Mouse (Mus musculus): Measurements from ENCODE around the gene Gpr179. TPM values are rescaled to one million over a fixed set of nuclear protein-coding genes. Genes with fewer than 3 reads are reported as not detected.

The Gpr179 gene
- polyA plus RNA-seq, 1 experiment from 2014 or later = 0.08 TPM

DNA sequence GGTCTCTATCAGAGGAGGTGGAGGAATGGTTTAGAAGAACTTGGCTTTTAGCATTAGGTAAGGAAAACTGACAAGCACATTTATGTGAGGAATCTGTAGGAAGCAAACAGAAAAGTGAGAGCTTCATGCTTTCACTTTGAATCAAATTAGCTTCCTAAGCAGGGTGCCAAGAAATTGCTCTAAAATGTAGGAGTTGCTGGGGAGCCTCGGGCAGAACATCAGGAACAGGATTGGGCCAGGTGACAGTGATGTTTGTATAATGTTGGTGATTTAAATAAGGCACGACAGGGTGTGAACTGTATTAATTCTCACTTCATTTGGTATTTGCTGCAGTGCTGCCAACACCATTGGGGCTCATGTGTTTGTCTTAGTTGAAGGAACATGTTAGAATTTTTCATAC lies 31.9 kb upstream of the Gpr179 start:
- H3K9ac ChIP-seq (ENCODE audit: low read length) = no peak overlapping the region
- no peak overlapping the region for H3K27ac ChIP-seq (ENCODE audit: low read depth, low read length)
- H3K27me3 ChIP-seq (ENCODE audit: control insufficient read depth, insufficient read depth, low read length) = no peaks in the 10 kb centered on the region
- no peak overlapping the region for H3K4me2 ChIP-seq (ENCODE audit: low read depth)
- H3K4me3 ChIP-seq (ENCODE audit: low read depth, low read length) = no peak overlapping the region
- ATAC-seq (ENCODE audit: insufficient read depth, low FRiP score, low TSS enrichment) (no peak), DNase-seq (ENCODE audit: low spot score) (no peak)
- no peaks in the 10 kb centered on the region for H3K9me3 ChIP-seq (ENCODE audit: control insufficient read depth, low read length)
- peaks cover 11% of the 10 kb centered on the region for H3K36me3 ChIP-seq (ENCODE audit: control insufficient read depth, insufficient read depth, low read length)
- WGBS = 73% methylated on average over 2 of the region's 2 CpGs
- H3K4me1 ChIP-seq (ENCODE audit: control insufficient read depth, insufficient read depth, low read length) = no peaks in the 10 kb centered on the region

DNA sequence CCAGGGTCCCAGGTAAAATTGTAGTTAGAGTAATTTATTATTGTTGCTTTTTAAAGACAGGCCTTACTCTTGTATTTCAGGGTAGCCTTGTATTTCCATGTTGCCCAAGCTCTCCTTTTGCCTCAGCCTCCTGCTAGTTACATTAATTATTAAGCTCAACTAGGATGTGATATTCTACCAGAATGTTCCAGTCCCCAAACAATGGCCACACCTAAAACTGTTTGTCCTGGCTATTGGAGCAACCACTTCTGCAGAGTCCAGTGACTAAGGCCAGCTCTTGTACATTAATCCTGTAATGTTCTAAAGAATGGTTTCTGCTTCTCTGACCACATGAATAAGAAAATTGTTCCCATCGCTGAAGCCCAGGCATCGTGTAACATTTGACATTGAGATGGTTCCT lies 31.1 kb upstream of the Gpr179 start:
- no peak for DNase-seq (ENCODE audit: low spot score)
- Histone ChIP-seq H3K27ac (ENCODE audit: low read depth, low read length) (no peak overlapping the region), H3K36me3 (ENCODE audit: control insufficient read depth, insufficient read depth, low read length) (peaks cover 13% of the 10 kb centered on the region), H3K9ac (ENCODE audit: low read length) (no peak overlapping the region), H3K9me3 (ENCODE audit: control insufficient read depth, low read length) (no peaks in the 10 kb centered on the region), H3K27me3 (ENCODE audit: control insufficient read depth, insufficient read depth, low read length) (no peaks in the 10 kb centered on the region), H3K4me2 (ENCODE audit: low read depth) (no peak overlapping the region), H3K4me3 (ENCODE audit: low read depth, low read length) (no peak overlapping the region), H3K4me1 (ENCODE audit: control insufficient read depth, insufficient read depth, low read length) (no peaks in the 10 kb centered on the region)
- no peak for ATAC-seq (ENCODE audit: insufficient read depth, low FRiP score, low TSS enrichment)
- 97% methylated on average over 2 of the region's 2 CpGs for WGBS

DNA sequence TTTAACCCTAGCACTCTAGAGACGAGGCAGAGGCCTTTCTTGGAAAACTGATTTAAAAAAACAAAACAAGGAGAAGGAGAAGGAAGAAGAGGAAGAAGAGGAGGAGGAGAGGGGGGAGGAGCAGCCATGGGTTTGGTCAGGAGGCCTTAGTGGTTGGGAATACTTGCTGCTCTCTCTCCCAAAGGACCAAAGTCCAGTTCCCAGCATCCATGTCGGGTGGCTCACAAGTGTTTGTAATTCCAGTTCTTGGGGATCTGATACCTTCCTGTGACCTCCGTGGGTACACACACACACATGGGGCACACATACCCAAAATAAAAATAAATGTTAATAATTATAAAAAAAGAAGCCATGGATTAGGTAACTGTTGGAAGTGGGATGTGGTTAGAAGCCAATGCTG lies 28.2 kb upstream of the Gpr179 start:
- Histone ChIP-seq H3K9me3 (ENCODE audit: control insufficient read depth, low read length) (no peaks in the 10 kb centered on the region), H3K27me3 (ENCODE audit: control insufficient read depth, insufficient read depth, low read length) (no peaks in the 10 kb centered on the region), H3K4me3 (ENCODE audit: low read depth, low read length) (no peak overlapping the region), H3K4me1 (ENCODE audit: control insufficient read depth, insufficient read depth, low read length) (no peaks in the 10 kb centered on the region), H3K4me2 (ENCODE audit: low read depth) (no peak overlapping the region), H3K36me3 (ENCODE audit: control insufficient read depth, insufficient read depth, low read length) (peaks cover 17% of the 10 kb centered on the region), H3K27ac (ENCODE audit: low read depth, low read length) (no peak overlapping the region), H3K9ac (ENCODE audit: low read length) (no peak overlapping the region)
- no peak for DNase-seq (ENCODE audit: low spot score)
- WGBS = 81% methylated on average over 3 of the region's 3 CpGs
- no peak for ATAC-seq (ENCODE audit: insufficient read depth, low FRiP score, low TSS enrichment)

DNA sequence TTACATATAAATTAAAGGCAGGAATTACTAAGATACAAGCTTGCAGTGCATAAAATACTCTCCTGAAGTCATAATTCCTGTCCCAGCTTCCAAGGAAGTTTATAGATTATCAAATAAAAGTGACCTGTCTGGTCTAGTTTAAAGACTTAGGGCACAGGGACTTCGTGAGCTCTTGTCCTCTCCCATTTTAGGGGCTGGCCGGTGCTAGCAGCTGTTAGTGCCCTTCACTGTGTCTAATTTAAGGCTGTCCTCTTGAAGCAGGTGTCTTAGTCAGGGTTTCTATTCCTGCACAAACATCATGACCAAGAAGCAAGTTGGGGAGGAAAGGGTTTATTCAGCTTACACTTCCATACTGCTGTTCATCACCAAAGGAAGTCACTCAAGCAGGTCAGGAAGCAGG lies 21.5 kb upstream of the Gpr179 start:
- WGBS = 88% methylated on average over 2 of the region's 2 CpGs
- H3K9ac ChIP-seq (ENCODE audit: low read length) = no peak overlapping the region
- H3K27ac ChIP-seq (ENCODE audit: low read depth, low read length) = no peak overlapping the region
- H3K27me3 ChIP-seq (ENCODE audit: control insufficient read depth, insufficient read depth, low read length) = no peaks in the 10 kb centered on the region
- DNase-seq (ENCODE audit: low spot score) (no peak), ATAC-seq (ENCODE audit: insufficient read depth, low FRiP score, low TSS enrichment) (no peak)
- peaks cover 8% of the 10 kb centered on the region for H3K36me3 ChIP-seq (ENCODE audit: control insufficient read depth, insufficient read depth, low read length)
- H3K4me3 ChIP-seq (ENCODE audit: low read depth, low read length) = no peak overlapping the region
- no peak overlapping the region for H3K4me2 ChIP-seq (ENCODE audit: low read depth)
- H3K9me3 ChIP-seq (ENCODE audit: control insufficient read depth, low read length) = no peaks in the 10 kb centered on the region
- H3K4me1 ChIP-seq (ENCODE audit: control insufficient read depth, insufficient read depth, low read length) = no peaks in the 10 kb centered on the region

DNA sequence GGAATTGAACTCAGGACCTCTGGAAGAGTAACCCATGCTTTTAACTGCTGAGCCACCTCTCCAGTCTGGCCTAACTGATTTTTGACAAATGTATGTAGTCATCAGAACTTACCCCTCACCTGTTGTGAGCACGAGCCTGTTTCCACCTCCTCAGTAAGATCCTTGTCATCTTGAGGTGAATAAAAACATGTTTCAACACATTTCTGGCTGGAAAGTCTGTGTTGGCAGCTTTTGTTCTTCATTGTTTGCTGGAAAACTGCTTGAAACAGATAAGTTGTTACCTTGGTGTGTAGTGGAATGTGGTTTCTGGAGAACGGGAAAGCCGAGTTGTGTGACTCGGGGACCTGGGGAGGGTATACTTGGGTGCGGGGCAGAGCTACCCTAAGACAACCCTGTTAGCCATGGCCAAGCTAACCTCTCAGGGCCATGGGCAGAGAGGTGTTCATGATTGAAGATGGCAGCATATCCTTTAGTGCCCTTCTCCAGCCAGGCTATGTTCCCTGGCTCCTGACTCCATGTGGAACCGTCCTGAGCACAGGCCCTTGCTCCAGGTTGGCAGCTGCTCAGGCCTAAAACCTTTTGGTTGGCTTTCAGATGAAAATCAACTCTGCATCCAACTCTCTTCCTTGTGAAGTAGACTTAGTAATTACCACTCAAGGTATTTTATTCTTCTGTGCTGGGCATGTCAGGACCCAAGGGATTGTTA lies 20.4 kb upstream of the Gpr179 start:
- no peak overlapping the region for H3K4me3 ChIP-seq (ENCODE audit: low read depth, low read length)
- no peaks in the 10 kb centered on the region for H3K4me1 ChIP-seq (ENCODE audit: control insufficient read depth, insufficient read depth, low read length)
- no peaks in the 10 kb centered on the region for H3K9me3 ChIP-seq (ENCODE audit: control insufficient read depth, low read length)
- no peaks in the 10 kb centered on the region for H3K27me3 ChIP-seq (ENCODE audit: control insufficient read depth, insufficient read depth, low read length)
- H3K36me3 ChIP-seq (ENCODE audit: control insufficient read depth, insufficient read depth, low read length) = peaks cover 4% of the 10 kb centered on the region
- no peak overlapping the region for H3K9ac ChIP-seq (ENCODE audit: low read length)
- 89% methylated on average over 6 of the region's 6 CpGs for WGBS
- no peak overlapping the region for H3K27ac ChIP-seq (ENCODE audit: low read depth, low read length)
- DNase-seq (ENCODE audit: low spot score) = no peak
- H3K4me2 ChIP-seq (ENCODE audit: low read depth) = no peak overlapping the region
- no peak for ATAC-seq (ENCODE audit: insufficient read depth, low FRiP score, low TSS enrichment)

DNA sequence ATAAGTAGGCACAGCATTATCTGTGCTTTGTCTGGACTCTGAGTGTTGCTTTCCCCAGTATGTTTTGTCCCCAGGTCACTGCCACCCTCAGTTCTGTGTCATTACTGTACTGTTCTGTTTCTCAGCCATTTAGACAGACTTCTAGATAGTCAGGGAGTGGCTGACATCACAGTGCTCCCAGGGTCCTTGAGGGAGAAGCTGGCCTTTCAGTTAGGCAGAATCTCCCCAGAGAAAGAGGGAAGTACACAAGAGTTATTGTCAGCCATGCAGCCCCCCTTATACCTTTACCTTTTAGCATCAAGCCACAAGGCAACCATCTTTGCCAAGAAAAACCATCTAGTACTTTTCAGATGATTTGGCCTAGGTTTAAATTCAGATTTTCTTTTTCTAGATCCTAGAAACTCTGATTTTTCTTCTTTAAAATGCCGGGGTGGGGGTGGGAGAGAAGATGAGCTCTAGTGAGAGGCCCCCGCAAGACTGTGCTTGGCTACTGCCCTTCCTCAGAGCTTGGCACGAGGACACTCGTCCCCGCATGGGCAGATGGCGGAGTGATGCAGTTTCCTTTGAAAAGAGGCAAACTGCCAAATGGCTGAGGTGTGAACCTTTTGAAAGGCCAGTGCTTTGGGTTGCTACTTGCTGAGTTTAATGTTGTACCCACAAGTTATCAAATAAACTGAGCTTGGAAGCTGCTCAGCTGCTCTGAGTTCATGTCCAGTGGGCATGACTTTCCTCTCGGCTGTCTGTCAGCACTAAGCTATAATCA lies 18.6 kb upstream of the Gpr179 start:
- ATAC-seq (ENCODE audit: insufficient read depth, low FRiP score, low TSS enrichment) (no peak), DNase-seq (ENCODE audit: low spot score) (no peak)
- Histone ChIP-seq H3K27me3 (ENCODE audit: control insufficient read depth, insufficient read depth, low read length) (no peaks in the 10 kb centered on the region), H3K9ac (ENCODE audit: low read length) (no peak overlapping the region), H3K4me1 (ENCODE audit: control insufficient read depth, insufficient read depth, low read length) (peaks cover 3% of the 10 kb centered on the region; the same call in 1 of the 2 replicates), H3K9me3 (ENCODE audit: control insufficient read depth, low read length) (no peaks in the 10 kb centered on the region), H3K4me3 (ENCODE audit: low read depth, low read length) (no peak overlapping the region), H3K36me3 (ENCODE audit: control insufficient read depth, insufficient read depth, low read length) (peaks cover 2% of the 10 kb centered on the region; the same call in 1 of the 2 replicates), H3K4me2 (ENCODE audit: low read depth) (no peak overlapping the region), H3K27ac (ENCODE audit: low read depth, low read length) (no peak overlapping the region)
- 68% methylated on average over 7 of the region's 7 CpGs for WGBS

DNA sequence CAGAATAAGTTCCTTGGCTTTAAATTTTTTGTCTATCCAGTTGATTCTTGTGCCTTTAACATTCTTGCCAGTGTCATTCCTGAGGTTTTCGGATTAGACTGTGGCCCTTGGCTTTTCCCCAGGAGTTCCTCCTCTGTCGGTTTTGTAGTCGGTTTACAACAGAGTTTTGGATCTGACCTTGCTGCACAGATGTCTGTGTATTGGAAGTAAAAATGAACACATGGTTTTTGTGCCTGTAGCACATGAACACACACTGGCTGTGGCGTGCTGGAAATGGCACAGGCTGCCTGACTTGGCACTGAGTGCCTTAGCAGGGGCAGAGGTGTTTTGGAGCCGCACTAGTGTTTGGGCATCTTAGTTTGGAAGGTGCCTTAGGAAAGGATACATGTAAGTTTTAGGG lies 16.6 kb upstream of the Gpr179 start:
- H3K4me3 ChIP-seq (ENCODE audit: low read depth, low read length) = no peak overlapping the region
- DNase-seq (ENCODE audit: low spot score) (no peak), ATAC-seq (ENCODE audit: insufficient read depth, low FRiP score, low TSS enrichment) (no peak)
- no peak overlapping the region for H3K9ac ChIP-seq (ENCODE audit: low read length)
- H3K4me2 ChIP-seq (ENCODE audit: low read depth) = no peak overlapping the region
- no peak overlapping the region for H3K27ac ChIP-seq (ENCODE audit: low read depth, low read length)
- H3K9me3 ChIP-seq (ENCODE audit: control insufficient read depth, low read length) = no peaks in the 10 kb centered on the region
- no peaks in the 10 kb centered on the region for H3K36me3 ChIP-seq (ENCODE audit: control insufficient read depth, insufficient read depth, low read length)
- H3K4me1 ChIP-seq (ENCODE audit: control insufficient read depth, insufficient read depth, low read length) = peaks cover 20% of the 10 kb centered on the region
- no peaks in the 10 kb centered on the region for H3K27me3 ChIP-seq (ENCODE audit: control insufficient read depth, insufficient read depth, low read length)
- WGBS = 93% methylated on average over 5 of the region's 5 CpGs

DNA sequence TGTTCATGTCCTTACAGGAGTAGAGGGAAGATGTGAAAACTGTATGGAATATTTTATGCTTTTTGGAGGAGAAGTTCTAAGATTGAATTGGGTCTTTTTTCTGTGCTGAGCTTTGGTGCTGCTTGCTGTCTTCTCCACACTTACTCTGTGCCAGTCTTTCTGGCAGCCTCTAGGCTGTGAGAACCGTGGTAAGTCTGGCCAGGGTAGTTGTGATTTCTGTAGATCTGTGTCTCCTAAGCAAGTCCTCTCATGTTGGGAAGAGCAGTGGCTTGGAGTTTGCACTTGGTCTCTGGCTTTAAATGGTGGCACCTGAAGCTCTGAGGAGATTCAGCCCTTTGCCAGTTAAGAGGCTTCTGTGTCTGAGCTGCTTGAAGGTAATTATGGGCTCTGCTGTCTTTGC lies 13.7 kb upstream of the Gpr179 start:
- Histone ChIP-seq H3K36me3 (ENCODE audit: control insufficient read depth, insufficient read depth, low read length) (no peaks in the 10 kb centered on the region), H3K27ac (ENCODE audit: low read depth, low read length) (no peak overlapping the region), H3K4me1 (ENCODE audit: control insufficient read depth, insufficient read depth, low read length) (peaks cover 20% of the 10 kb centered on the region), H3K4me2 (ENCODE audit: low read depth) (no peak overlapping the region; the same call in 1 of the 2 replicates), H3K4me3 (ENCODE audit: low read depth, low read length) (no peak overlapping the region), H3K27me3 (ENCODE audit: control insufficient read depth, insufficient read depth, low read length) (no peaks in the 10 kb centered on the region), H3K9me3 (ENCODE audit: control insufficient read depth, low read length) (no peaks in the 10 kb centered on the region), H3K9ac (ENCODE audit: low read length) (no peak overlapping the region; the same call in 1 of the 2 replicates)
- DNase-seq (ENCODE audit: low spot score) (no peak), ATAC-seq (ENCODE audit: insufficient read depth, low FRiP score, low TSS enrichment) (no peak)
- 80% methylated on average over 1 of the region's 1 CpGs for WGBS

DNA sequence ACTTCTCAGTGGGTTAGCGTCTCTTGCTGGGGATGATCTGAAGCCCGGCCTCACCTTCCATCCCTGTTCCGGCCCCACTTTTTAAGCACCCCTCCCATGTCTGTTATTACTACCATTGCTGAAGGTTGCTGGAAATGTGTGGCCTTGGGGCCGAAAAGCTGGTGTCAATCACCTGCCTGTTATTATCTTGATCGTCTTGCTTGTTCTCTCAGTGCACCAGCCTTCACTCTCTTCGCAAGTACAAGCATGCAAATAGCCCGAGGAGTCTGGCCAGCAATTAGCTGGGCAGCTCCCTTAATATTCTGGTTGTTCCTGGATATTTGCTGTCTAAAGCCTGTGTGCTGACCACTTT lies 11.7 kb upstream of the Gpr179 start:
- Histone ChIP-seq H3K27ac (ENCODE audit: low read depth, low read length) (no peak overlapping the region), H3K9me3 (ENCODE audit: control insufficient read depth, low read length) (no peaks in the 10 kb centered on the region), H3K36me3 (ENCODE audit: control insufficient read depth, insufficient read depth, low read length) (no peaks in the 10 kb centered on the region), H3K9ac (ENCODE audit: low read length) (peak overlapping the region; percentile 95), H3K4me2 (ENCODE audit: low read depth) (peak overlapping the region; percentile 78), H3K4me1 (ENCODE audit: control insufficient read depth, insufficient read depth, low read length) (peaks cover 20% of the 10 kb centered on the region), H3K4me3 (ENCODE audit: low read depth, low read length) (peak overlapping the region; percentile 100), H3K27me3 (ENCODE audit: control insufficient read depth, insufficient read depth, low read length) (no peaks in the 10 kb centered on the region)
- WGBS = under 1% methylated on average over 7 of the region's 7 CpGs
- ATAC-seq (ENCODE audit: insufficient read depth, low FRiP score, low TSS enrichment) (no peak), DNase-seq (ENCODE audit: low spot score) (no peak)

All from neural tube, embryonic 11.5 days (tissue).